Mouse (Mus musculus) cortical plate, adult 2 months (tissue): ENCODE measurements at regions not wholly inside any gene's neighbourhood (a gene's known extent, or its start where the extent isn't known, plus 50 kb on each side); places are given as distances from the start of the nearest gene placed in this dataset.

Experiments
- H3K27ac ChIP-seq: fragments of 200-500 bp; 2 replicates; pipeline ENCODE4 v1.5.1; 2012; ENCODE audit warnings: low read length, control low read depth, inconsistent platforms; ENCODE audit not compliant: insufficient read depth
- H3K4me1 ChIP-seq: fragments of 200-500 bp; 2 replicates; pipeline ENCODE4 v1.6.1; 2011; ENCODE audit warnings: low read length; ENCODE audit not compliant: control insufficient read depth, insufficient read depth
- H3K4me3 ChIP-seq: fragments of 200-500 bp; 2 replicates; pipeline ENCODE4 v1.5.1; 2011; ENCODE audit warnings: mild to moderate bottlenecking, low read length, control low read depth; ENCODE audit not compliant: insufficient read depth
- CTCF ChIP-seq: fragments of 200-500 bp; IDR thresholded peaks from 2 replicates; pipeline ENCODE4 v1.5.1; 2011; ENCODE audit warnings: mild to moderate bottlenecking, control low read depth, low read length; ENCODE audit not compliant: insufficient read depth; ENCODE audit errors: extremely low read depth
- POLR2A ChIP-seq: fragments of 200-500 bp; IDR thresholded peaks from 2 replicates; pipeline ENCODE4 v1.6.1; 2011; ENCODE audit warnings: mild to moderate bottlenecking, low read length, control low read depth; ENCODE audit not compliant: insufficient read depth; ENCODE audit errors: extremely low read depth

DNA sequence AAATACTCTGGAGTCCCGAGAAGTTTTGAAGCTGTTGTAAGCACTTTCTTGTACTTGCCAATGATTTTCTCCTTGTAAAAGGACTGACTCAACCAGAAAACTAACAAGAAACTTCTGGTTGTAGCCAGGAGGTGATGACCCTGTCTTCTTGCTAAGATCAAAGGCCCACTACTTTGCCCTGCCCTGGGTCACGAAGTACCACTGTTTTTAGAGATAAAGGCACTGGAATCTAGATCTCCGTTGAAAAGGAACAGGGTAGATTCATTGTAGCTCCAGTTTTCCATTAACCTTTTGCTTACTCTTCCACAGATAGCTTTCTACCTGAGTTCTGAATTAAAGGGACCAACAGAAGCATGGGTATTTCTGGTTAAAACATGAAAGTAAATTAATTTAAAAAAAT lies 339.3 kb upstream of the Robo2 start:
- Histone ChIP-seq H3K4me1 (no peaks in the 10 kb centered on the region), H3K4me3 (no peak overlapping the region), H3K27ac (no peak overlapping the region)
- no peak for TF ChIP-seq POLR2A
- TF ChIP-seq CTCF, result no peak

DNA sequence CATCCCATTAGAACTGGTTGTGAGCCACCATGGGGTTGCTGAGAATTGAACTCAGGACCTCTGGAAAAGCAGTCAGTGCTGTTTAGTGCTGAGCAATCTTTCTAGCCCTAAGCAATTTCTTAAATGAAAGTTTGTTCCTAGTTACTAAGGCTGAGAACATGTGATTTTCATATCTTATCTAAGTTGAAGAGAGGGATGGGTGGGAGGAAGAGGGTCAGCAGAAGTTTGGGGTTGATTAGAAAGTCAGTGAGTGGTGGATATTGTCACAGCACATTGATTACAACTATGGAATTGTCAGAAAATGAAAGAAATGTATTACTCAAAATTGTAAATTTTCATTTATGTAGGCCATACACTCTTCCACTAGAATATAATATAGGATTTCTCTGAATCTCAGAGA lies 337.4 kb upstream of the Robo2 start:
- Histone ChIP-seq H3K4me1 (no peaks in the 10 kb centered on the region), H3K4me3 (no peak overlapping the region), H3K27ac (no peak overlapping the region)
- no peak for TF ChIP-seq CTCF
- TF ChIP-seq POLR2A, result no peak

- no peak for TF ChIP-seq CTCF
- TF ChIP-seq POLR2A, result no peak
- Histone ChIP-seq H3K4me1 (peaks cover 4% of the 10 kb centered on the region; the same call in 1 of the 2 replicates), H3K27ac (no peak overlapping the region), H3K4me3 (no peak overlapping the region)
Observed at GRCm38 (mm10) chr16:74743512-74743911, 331.9 kb upstream of the Robo2 start.

GRCm38 (mm10) chr16:74739194-74740135 lies 327.8 kb upstream of the Robo2 start:
- Histone ChIP-seq H3K27ac (no peak overlapping the region), H3K4me3 (no peak overlapping the region), H3K4me1 (peaks cover 4% of the 10 kb centered on the region; the same call in 1 of the 2 replicates)
- TF ChIP-seq CTCF, result no peak
- TF ChIP-seq POLR2A, result no peak

GRCm38 (mm10) chr16:74732940-74733776 lies 321.5 kb upstream of the Robo2 start:
- Histone ChIP-seq H3K4me1 (no peaks in the 10 kb centered on the region), H3K4me3 (no peak overlapping the region), H3K27ac (no peak overlapping the region)
- TF ChIP-seq POLR2A (no peak), CTCF (no peak)

DNA sequence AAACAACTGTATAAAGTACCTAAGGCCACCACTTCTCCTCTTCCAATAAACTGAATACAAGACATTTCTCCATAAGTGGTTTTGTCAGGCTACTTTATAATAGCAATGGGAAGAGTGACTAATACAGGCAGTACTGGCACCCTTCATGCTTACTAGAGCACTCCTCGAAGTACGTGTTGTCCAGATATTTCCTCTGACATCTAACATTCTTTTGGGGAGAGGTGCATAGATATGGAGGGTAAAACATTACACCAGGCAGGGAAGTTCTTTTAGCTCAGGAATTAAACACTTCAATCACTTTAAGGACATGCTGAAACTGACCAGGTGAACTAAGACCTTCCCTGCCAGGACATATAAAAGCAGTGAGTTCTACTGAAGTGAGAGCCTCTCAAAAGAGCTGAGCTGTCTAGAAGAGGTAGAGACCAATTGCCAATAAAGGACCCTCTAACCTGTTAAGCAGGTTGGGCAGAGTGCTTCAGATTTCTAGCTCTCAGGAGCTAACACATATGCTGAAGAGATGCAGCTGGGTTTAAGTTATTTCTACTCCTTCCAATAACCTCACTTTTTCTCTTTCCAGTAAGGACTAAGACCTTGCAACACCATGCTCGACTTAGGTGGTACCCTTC lies 318.7 kb upstream of the Robo2 start:
- TF ChIP-seq CTCF (no peak), POLR2A (no peak)
- H3K4me1 ChIP-seq, result no peaks in the 10 kb centered on the region
- H3K27ac ChIP-seq, result no peak overlapping the region
- H3K4me3 ChIP-seq, result no peak overlapping the region

- TF ChIP-seq POLR2A (no peak), CTCF (no peak)
- no peak overlapping the region for H3K4me3 ChIP-seq
- no peak overlapping the region for H3K27ac ChIP-seq
- H3K4me1 ChIP-seq, result no peaks in the 10 kb centered on the region
Observed at GRCm38 (mm10) chr16:74723217-74723616, 311.6 kb upstream of the Robo2 start.

DNA sequence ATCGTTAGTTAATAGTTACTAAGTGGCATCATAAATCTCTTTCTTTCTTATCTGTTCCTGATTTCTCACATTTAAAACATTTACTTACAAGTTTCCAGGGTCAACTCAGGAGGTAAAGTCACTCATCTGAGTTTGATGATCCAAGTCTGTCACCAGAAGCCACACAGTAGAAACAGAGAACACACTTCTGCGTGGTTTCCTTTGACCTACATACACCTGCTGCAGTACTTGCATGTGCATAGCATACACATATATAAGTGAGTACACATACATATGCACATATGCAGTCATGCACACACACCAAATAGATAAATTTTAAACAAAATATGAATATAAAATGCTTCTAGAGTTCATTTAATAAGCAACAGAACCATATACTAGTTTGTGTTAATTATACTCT lies 306.5 kb upstream of the Robo2 start:
- H3K4me3 ChIP-seq, result no peak overlapping the region
- TF ChIP-seq CTCF, result no peak
- TF ChIP-seq POLR2A, result no peak
- no peak overlapping the region for H3K27ac ChIP-seq

GRCm38 (mm10) chr16:74717622-74718021 lies 306.0 kb upstream of the Robo2 start:
- Histone ChIP-seq H3K27ac (no peak overlapping the region), H3K4me3 (no peak overlapping the region), H3K4me1 (no peaks in the 10 kb centered on the region)
- TF ChIP-seq POLR2A (no peak), CTCF (no peak)

More for the DNA sequence above, 306.5 kb upstream of the Robo2 start:
- H3K4me1 ChIP-seq, result no peaks in the 10 kb centered on the region
